Mouse (Mus musculus) brain, embryonic 14.5 days (tissue): ENCODE data around the gene Dennd1a. TPM values are rescaled to one million over a fixed set of nuclear protein-coding genes. Genes with fewer than 3 reads are reported as not detected.

ENCODE experiments used
- DNase-seq: peaks from one replicate; pipeline ENCODE4 v3.0.0-alpha.2; 2011; ENCODE audit warnings: low read depth
- CTCF ChIP-seq: fragments of 200-500 bp; IDR thresholded peaks from 2 replicates; pipeline ENCODE4 v1.5.1; 2012; ENCODE audit warnings: inconsistent platforms, mild to moderate bottlenecking, moderate library complexity, borderline replicate concordance; ENCODE audit not compliant: insufficient read depth, insufficient read length; ENCODE audit errors: extremely low read depth
- POLR2A ChIP-seq: fragments of 200-500 bp; IDR thresholded peaks from 2 replicates; pipeline ENCODE4 v1.6.1; 2012; ENCODE audit warnings: mild to moderate bottlenecking, inconsistent platforms, borderline replicate concordance; ENCODE audit not compliant: poor library complexity, insufficient read depth, insufficient read length, severe bottlenecking; ENCODE audit errors: extremely low read depth
- polyA plus RNA-seq: library from polyadenylated mRNA; depleted of rRNA; stranded (reverse); fragments of >200 nt; gene quantifications from 2 replicates; pipeline ENCODE4 v1.2.3, GENCODE M21; 2012

The Dennd1a gene
- polyA plus RNA-seq, 1 experiment, result 42.2 TPM

- DNase-seq, result no peak
- TF ChIP-seq POLR2A (no peak), CTCF (no peak)
Measured at GRCm38 (mm10) chr2:38132233-38132822, 154.9 kb downstream of the Dennd1a start.

- DNase-seq, result no peak
- no peak for TF ChIP-seq POLR2A
- TF ChIP-seq CTCF, result no peak
Measured at GRCm38 (mm10) chr2:38131538-38131937, 155.7 kb downstream of the Dennd1a start.

- DNase-seq, result peak; percentile 25
- TF ChIP-seq POLR2A (no peak), CTCF (no peak)
Measured at GRCm38 (mm10) chr2:38129961-38130802, 157.0 kb downstream of the Dennd1a start.

- TF ChIP-seq POLR2A (no peak), CTCF (no peak)
- DNase-seq, result no peak
Measured at GRCm38 (mm10) chr2:38126383-38126732, 160.8 kb downstream of the Dennd1a start.

- TF ChIP-seq CTCF, result no peak
- no peak for TF ChIP-seq POLR2A
- no peak for DNase-seq
Measured at GRCm38 (mm10) chr2:38125671-38126382, 161.4 kb downstream of the Dennd1a start.

DNA sequence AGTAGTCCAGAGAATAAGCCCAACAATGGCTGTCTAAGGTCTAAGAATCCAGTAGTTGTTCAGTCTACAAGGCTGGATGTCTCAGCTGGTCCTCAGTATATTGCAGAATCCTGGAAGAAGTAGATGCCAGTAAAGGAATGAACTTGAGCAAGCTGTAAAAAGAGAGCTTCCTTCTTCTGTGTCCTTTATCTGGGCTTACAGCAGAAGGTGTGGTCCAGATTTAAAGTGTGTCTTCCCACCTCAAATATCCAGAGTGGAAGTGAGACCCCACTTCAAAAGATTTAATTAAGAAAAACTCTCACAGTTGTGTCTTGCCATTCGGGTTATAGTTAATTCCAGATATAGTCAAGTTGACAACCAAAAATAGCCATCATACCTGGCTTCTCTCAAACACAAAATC lies 162.5 kb downstream of the Dennd1a start:
- DNase-seq, result no peak
- no peak for TF ChIP-seq CTCF
- no peak for TF ChIP-seq POLR2A

GRCm38 (mm10) chr2:38115000-38115399 lies 172.2 kb downstream of the Dennd1a start:
- no peak for TF ChIP-seq POLR2A
- no peak for TF ChIP-seq CTCF
- no peak for DNase-seq

DNA sequence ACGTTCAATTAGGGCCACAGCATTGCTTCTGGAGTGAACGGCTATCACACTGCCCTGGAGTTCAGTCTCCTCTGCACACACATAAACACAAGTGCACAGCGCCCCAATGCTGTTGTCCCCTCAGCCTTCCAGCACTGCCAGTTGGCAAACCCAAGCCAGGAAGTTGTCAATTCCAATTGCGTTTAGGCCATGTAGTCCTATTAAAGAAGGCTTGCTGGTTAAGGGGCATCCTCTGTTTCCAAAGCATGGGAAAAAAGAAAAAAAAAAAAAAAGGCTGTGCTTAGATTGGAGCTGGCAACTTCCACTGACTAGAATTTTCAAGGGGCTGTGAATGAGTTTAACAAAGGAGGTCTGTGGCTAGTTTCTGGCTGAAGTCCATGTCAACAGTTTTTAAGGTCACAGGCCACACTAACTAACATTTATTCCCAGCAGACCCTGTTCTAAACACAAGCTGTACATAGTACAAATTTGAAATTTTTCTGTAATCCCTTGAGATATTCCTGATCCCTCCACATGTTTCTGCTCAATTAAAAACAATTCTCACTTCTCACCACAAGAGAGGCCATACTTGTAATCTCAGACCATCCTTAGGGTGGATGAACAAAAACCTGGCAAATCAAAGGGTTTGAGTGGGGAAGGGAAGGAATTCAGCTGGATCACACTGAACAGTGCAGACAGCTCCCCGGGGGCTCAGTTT lies 175.4 kb downstream of the Dennd1a start:
- TF ChIP-seq POLR2A (no peak), CTCF (no peak)
- DNase-seq, result peak; percentile 93

DNA sequence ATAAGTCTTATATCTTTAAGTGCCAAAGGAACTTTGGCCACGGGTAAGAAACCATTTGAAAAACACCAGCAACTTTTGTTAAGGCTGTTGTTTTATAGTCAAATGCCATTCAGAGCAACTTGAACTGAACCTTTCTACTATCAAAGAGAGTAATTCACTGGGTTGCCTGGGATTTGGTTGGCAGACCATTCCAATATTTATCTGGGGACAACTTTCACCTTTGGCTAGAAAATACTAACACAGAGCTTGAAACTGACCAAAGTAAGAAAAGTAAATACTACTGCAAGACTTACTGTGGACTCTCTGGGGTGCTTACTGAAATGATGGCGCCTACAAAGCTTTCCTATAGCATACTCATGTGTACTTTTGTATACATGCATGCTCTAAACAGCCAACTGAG lies 178.6 kb downstream of the Dennd1a start:
- no peak for DNase-seq

GRCm38 (mm10) chr2:38102674-38103073 lies 184.5 kb downstream of the Dennd1a start:
- no peak for TF ChIP-seq POLR2A
- TF ChIP-seq CTCF, result no peak

More for the DNA sequence above, 178.6 kb downstream of the Dennd1a start:
- TF ChIP-seq POLR2A (no peak), CTCF (no peak)

DNA sequence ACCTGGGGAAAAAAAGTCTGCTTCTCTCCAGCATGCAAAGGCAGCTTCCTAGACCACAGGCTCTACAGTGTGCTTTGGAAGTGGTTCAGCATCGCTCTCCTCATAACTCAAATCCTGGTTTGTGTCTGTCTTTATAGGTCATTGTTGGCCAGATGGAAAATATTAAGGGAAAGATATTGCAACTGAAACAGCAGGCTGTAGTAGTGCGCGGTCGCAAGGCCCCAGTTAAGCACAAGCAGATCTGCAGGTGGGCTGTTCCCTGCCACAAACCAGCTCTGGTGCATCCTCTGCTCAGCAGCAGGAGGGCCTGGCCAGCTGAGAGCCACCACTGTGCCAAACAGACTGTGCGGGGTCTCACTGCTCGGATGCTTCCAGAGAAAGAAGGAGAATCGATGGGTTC lies 186.9 kb downstream of the Dennd1a start:
- no peak for TF ChIP-seq CTCF
- TF ChIP-seq POLR2A, result no peak
- DNase-seq, result peak; percentile 67

More at GRCm38 (mm10) chr2:38102674-38103073, 184.5 kb downstream of the Dennd1a start:
- DNase-seq, result no peak
